Comparison of ENCODE assay signal across 10 mouse cellular contexts in genomic region chr5:31887590-31887989, GRCm38 (mm10).
A peak's percentile ranks its signal among the peaks of the same experiment; 100 is the strongest.
DNase-seq lines count a peak whose midpoint lies in the region; ATAC-seq and TF ChIP-seq lines count a peak whose summit lies in the region.
"Had no signal": no experiment of that assay in that cellular context is flagged by ENCODE, and none has a peak within 500 bp of the region (broad histone marks: within the 10 kb centered on the region; RNA-seq: fewer than 3 reads in every experiment).

No protein-coding gene starts in this region.

- no peak for TF ChIP-seq CTCF in CH12.LX (conservative IDR thresholded peaks at IDR 0.05 in 1 of 2, IDR thresholded peaks at IDR 0.05 in 1 of 2; ENCODE audit: low read depth in 2 of 2, low read length in 2 of 2)
- TF ChIP-seq CTCF in thymus, adult 2 months (IDR thresholded peaks at IDR 0.05; ENCODE audit: borderline replicate concordance, control insufficient read depth, extremely low read depth, insufficient read depth, low read length, poor library complexity), result no peak

- TF ChIP-seq EP300 in CH12.LX (IDR thresholded peaks at IDR 0.05; ENCODE audit: low read length), result no peak

- WGBS in intestine, embryonic 15.5 days, result 51% methylated on average over 5 of the region's 5 CpGs
- 65% methylated on average over 5 of the region's 5 CpGs for WGBS in intestine, embryonic 16.5 days
- 13% methylated on average over 5 of the region's 5 CpGs for WGBS in thymus, adult 2 months

- 0 out of 2 replicates have a peak overlapping the region, but pooled peaks have one; percentile 27 for H3K27ac ChIP-seq in intestine, embryonic 15.5 days
- no peak overlapping the region for H3K27ac ChIP-seq in intestine, embryonic 16.5 days (ENCODE audit: low read length)
- no peak overlapping the region for H3K27ac ChIP-seq in CH12.LX (ENCODE audit: insufficient read depth, low read depth)
- H3K27ac ChIP-seq in thymus, adult 2 months (ENCODE audit: control insufficient read depth, insufficient read depth, low read length), result no peak overlapping the region; the same call in 1 of the 2 replicates
- H3K27ac ChIP-seq: hindbrain, embryonic 15.5 days had no signal

- H3K27me3 ChIP-seq in intestine, embryonic 15.5 days (replicated peaks), result no peaks in the 10 kb centered on the region
- no peaks in the 10 kb centered on the region for H3K27me3 ChIP-seq in intestine, embryonic 16.5 days (replicated peaks; ENCODE audit: control insufficient read depth, insufficient read depth, low read length)
- H3K27me3 ChIP-seq in CH12.LX (replicated peaks), result no peaks in the 10 kb centered on the region
- H3K27me3 ChIP-seq in thymus, adult 2 months (ENCODE audit: control insufficient read depth, insufficient read depth, low read length), result no peaks in the 10 kb centered on the region
- H3K27me3 ChIP-seq: hindbrain, embryonic 15.5 days had no signal

- H3K79me2 ChIP-seq in CH12.LX (replicated peaks; ENCODE audit: control insufficient read depth, extremely low read depth, insufficient read depth, poor library complexity, severe bottlenecking), result no peaks in the 10 kb centered on the region

- dilution Hi-C loops in CH12.LX (cut with MboI; ENCODE audit: extremely low pct_ligation_motif_present, extremely low pct_unique_long_range_greater_than_20kb, low sequenced_read_pairs), result no loop called here

- no peak; the same call in 1 of the 2 replicates for ATAC-seq in intestine, embryonic 15.5 days
- no peak for ATAC-seq in intestine, embryonic 16.5 days

- no peaks in the 10 kb centered on the region for H3K9me3 ChIP-seq in intestine, embryonic 15.5 days
- no peaks in the 10 kb centered on the region for H3K9me3 ChIP-seq in intestine, embryonic 16.5 days (ENCODE audit: control insufficient read depth, low read length)
- H3K9me3 ChIP-seq in CH12.LX (replicated peaks; ENCODE audit: low read length), result no peaks in the 10 kb centered on the region
- H3K9me3 ChIP-seq: hindbrain, embryonic 15.5 days had no signal

- H3K9ac ChIP-seq in intestine, embryonic 15.5 days, result no peak overlapping the region
- no peak overlapping the region for H3K9ac ChIP-seq in intestine, embryonic 16.5 days (ENCODE audit: low read depth, low read length)
- no peak overlapping the region for H3K9ac ChIP-seq in CH12.LX (ENCODE audit: insufficient read depth, low read depth)
- H3K9ac ChIP-seq: hindbrain, embryonic 15.5 days had no signal

- DNase-seq in CH12.LX (ENCODE audit: extremely low read depth), result no peak
- DNase-seq in lung, postnatal 10 days, result peak; percentile 18
- DNase-seq in thymus, adult 2 months, result peak; percentile 24
- no peak for DNase-seq in layer of hippocampus, postnatal 25 days (ENCODE audit: extremely low spot score in 1 of 2, low spot score in 1 of 2)
- no peak for DNase-seq in ovary, postnatal 10 days (ENCODE audit: low spot score)
- DNase-seq in urinary bladder, adult 18-20 months (ENCODE audit: low spot score in 2 of 2), result no peak
- DNase-seq: kidney, postnatal 25 days had no signal

- no peak for TF ChIP-seq RAD21 in CH12.LX (IDR thresholded peaks at IDR 0.05; ENCODE audit: low read depth, low read length)

- H3K4me2 ChIP-seq in intestine, embryonic 15.5 days (replicated peaks), result no peak overlapping the region
- no peak overlapping the region for H3K4me2 ChIP-seq in intestine, embryonic 16.5 days (ENCODE audit: low read depth, low read length)
- H3K4me2 ChIP-seq in CH12.LX (ENCODE audit: insufficient read depth, low read depth, poor library complexity, severe bottlenecking), result peak overlapping the region; percentile 60
- H3K4me2 ChIP-seq: hindbrain, embryonic 15.5 days had no signal

- H3K4me1 ChIP-seq in intestine, embryonic 15.5 days (replicated peaks), result no peaks in the 10 kb centered on the region
- peaks cover 2% of the 10 kb centered on the region; the same call in 1 of the 2 replicates for H3K4me1 ChIP-seq in intestine, embryonic 16.5 days (ENCODE audit: control insufficient read depth, insufficient read depth, low read length)
- H3K4me1 ChIP-seq in CH12.LX (ENCODE audit: control insufficient read depth in 1 of 2, insufficient read depth in 2 of 2), result peaks cover 0 to 1% of the 10 kb centered on the region in 2 experiments; a peak in 2 of 4 replicates
- H3K4me1 ChIP-seq in thymus, adult 2 months (replicated peaks; ENCODE audit: control insufficient read depth, insufficient read depth, low read length), result peaks cover 5% of the 10 kb centered on the region
- H3K4me1 ChIP-seq: hindbrain, embryonic 15.5 days had no signal

- no peak for TF ChIP-seq POLR2A in CH12.LX (IDR thresholded peaks at IDR 0.05; ENCODE audit: low read depth, low read length)
- no peak for TF ChIP-seq POLR2A in thymus, adult 2 months (IDR thresholded peaks at IDR 0.05; ENCODE audit: control insufficient read depth, extremely low read depth, insufficient read depth, low read length, poor library complexity)

- no peak overlapping the region for H3K4me3 ChIP-seq in intestine, embryonic 15.5 days (replicated peaks)
- no peak overlapping the region for H3K4me3 ChIP-seq in intestine, embryonic 16.5 days (ENCODE audit: low read length)
- no peak overlapping the region for H3K4me3 ChIP-seq in CH12.LX (replicated peaks in 1 of 3; ENCODE audit: low read depth in 2 of 3, low read length in 2 of 3, poor library complexity in 1 of 3)
- H3K4me3 ChIP-seq in thymus, adult 2 months (ENCODE audit: control insufficient read depth, insufficient read depth, low read length), result no peak overlapping the region; the same call in 1 of the 2 replicates
- H3K4me3 ChIP-seq: hindbrain, embryonic 15.5 days had no signal

- H3K36me3 ChIP-seq in intestine, embryonic 15.5 days, result no peaks in the 10 kb centered on the region
- no peaks in the 10 kb centered on the region for H3K36me3 ChIP-seq in intestine, embryonic 16.5 days (ENCODE audit: control insufficient read depth, insufficient read depth, low read length)
- peaks cover 0 to 3% of the 10 kb centered on the region in 2 experiments for H3K36me3 ChIP-seq in CH12.LX (replicated peaks in 1 of 2; ENCODE audit: control insufficient read depth in 1 of 2, insufficient read depth in 1 of 2, low read length in 1 of 2)
- H3K36me3 ChIP-seq in thymus, adult 2 months (ENCODE audit: control insufficient read depth, insufficient read depth, low read length), result no peaks in the 10 kb centered on the region
- H3K36me3 ChIP-seq: hindbrain, embryonic 15.5 days had no signal

- in situ Hi-C loops in CH12.LX (cut with MboI; ENCODE audit: low pct_ligation_motif_present, low pct_unique_long_range_greater_than_20kb, low sequenced_read_pairs), result no loop called here

TF ChIP-seq in CH12.LX, 34 proteins besides CTCF, POLR2A, EP300 and RAD21:
- TF ChIP-seq RCOR1 (conservative IDR thresholded peaks at IDR 0.05; ENCODE audit: low read depth, low read length), result no peak
- no peak for TF ChIP-seq MEF2A (IDR thresholded peaks at IDR 0.05; ENCODE audit: borderline replicate concordance, low read depth, low read length)
- peak; percentile 39; the same call in 1 of the 2 replicates for TF ChIP-seq ZNF384 (IDR thresholded peaks at IDR 0.05; ENCODE audit: low read depth, low read length)
- TF ChIP-seq IRF4 (IDR thresholded peaks at IDR 0.05; ENCODE audit: low read depth, low read length), result no peak
- no peak for TF ChIP-seq SMC3 (IDR thresholded peaks at IDR 0.05; ENCODE audit: low read depth, low read length)
- TF ChIP-seq MYC (IDR thresholded peaks at IDR 0.05; ENCODE audit: low read depth, low read length), result no peak
- no peak for TF ChIP-seq PAX5 (IDR thresholded peaks at IDR 0.05; ENCODE audit: low read length)
- TF ChIP-seq MXI1 (IDR thresholded peaks at IDR 0.05; ENCODE audit: low read depth, low read length), result no peak
- no peak for TF ChIP-seq MAZ (IDR thresholded peaks at IDR 0.05; ENCODE audit: low read depth, low read length)
- TF ChIP-seq BHLHE40 (IDR thresholded peaks at IDR 0.05; ENCODE audit: low read depth, low read length), result 0 out of 2 replicates have a peak, but pooled peaks have one; percentile 33
- no peak for TF ChIP-seq TCF12 (IDR thresholded peaks at IDR 0.05; ENCODE audit: low read depth, low read length)
- no peak for TF ChIP-seq JUND (conservative IDR thresholded peaks at IDR 0.05; ENCODE audit: low read depth, low read length)
- no peak for TF ChIP-seq HCFC1 (IDR thresholded peaks at IDR 0.05; ENCODE audit: low read depth, low read length)
- no peak for TF ChIP-seq CHD2 (IDR thresholded peaks at IDR 0.05; ENCODE audit: low read length)
- no peak for TF ChIP-seq NRF1 (IDR thresholded peaks at IDR 0.05; ENCODE audit: low read depth, low read length)
- no peak for TF ChIP-seq GABPA (IDR thresholded peaks at IDR 0.05; ENCODE audit: insufficient replicate concordance, low read depth, low read length)
- TF ChIP-seq POLR2AphosphoS2 (IDR thresholded peaks at IDR 0.05; ENCODE audit: low read depth, low read length), result no peak
- no peak for TF ChIP-seq NELFE (IDR thresholded peaks at IDR 0.05; ENCODE audit: low read depth, low read length)
- no peak for TF ChIP-seq ZMIZ1 (IDR thresholded peaks at IDR 0.05; ENCODE audit: low read depth, low read length)
- TF ChIP-seq JUN (IDR thresholded peaks at IDR 0.05; ENCODE audit: insufficient read depth, low read depth, low read length), result no peak
- TF ChIP-seq ELF1 (IDR thresholded peaks at IDR 0.05; ENCODE audit: low read depth, low read length), result 0 out of 2 replicates have a peak, but pooled peaks have one; percentile 23
- TF ChIP-seq CHD1 (IDR thresholded peaks at IDR 0.05; ENCODE audit: low read depth, low read length), result no peak

Comparison
In these comparisons a context has a peak if more than half of its experiments do, and no peak if none do; other contexts are left out.
1. DNase-seq: peak in lung, postnatal 10 days (single experiment) and thymus, adult 2 months (single experiment); none in CH12.LX (single experiment), layer of hippocampus, postnatal 25 days (0 of 2), ovary, postnatal 10 days (single experiment) and urinary bladder, adult 18-20 months (0 of 2).